Mouse (Mus musculus): ENCODE data around the gene Nhlh1. TPM values are rescaled to one million over a fixed set of nuclear protein-coding genes. Genes with fewer than 3 reads are reported as not detected.

The Nhlh1 gene
- polyA plus RNA-seq, 1 experiment from 2014 or later: not detected

Other genes with a start within 250 kb of the Nhlh1 start
- 0.23 and 0.44 TPM in 2 replicates for gene Cd84, start 217.9 kb downstream of the Nhlh1 start, polyA plus RNA-seq (2016; fragmentation: Nextera tagmentation; extraction: Ambion mirVana)
- not detected in 2 replicates for gene Gm10521, start 161.9 kb downstream of the Nhlh1 start, polyA plus RNA-seq (2016; fragmentation: Nextera tagmentation; extraction: Ambion mirVana)
- gene Slamf6, start 140.1 kb downstream of the Nhlh1 start, polyA plus RNA-seq (2016; fragmentation: Nextera tagmentation; extraction: Ambion mirVana): not detected in 2 replicates
- gene Vangl2, start 29.1 kb downstream of the Nhlh1 start, polyA plus RNA-seq (2016; fragmentation: Nextera tagmentation; extraction: Ambion mirVana): 28.3 and 29.9 TPM in 2 replicates
- 155 and 201 TPM in 2 replicates for gene Copa, start 25.0 kb upstream of the Nhlh1 start, polyA plus RNA-seq (2016; fragmentation: Nextera tagmentation; extraction: Ambion mirVana)
- 83.4 and 95.9 TPM in 2 replicates for gene Ncstn, start 25.2 kb upstream of the Nhlh1 start, polyA plus RNA-seq (2016; fragmentation: Nextera tagmentation; extraction: Ambion mirVana)
- gene Pex19, start 69.2 kb upstream of the Nhlh1 start, polyA plus RNA-seq (2016; fragmentation: Nextera tagmentation; extraction: Ambion mirVana): 195 and 206 TPM in 2 replicates
- 125 and 156 TPM in 2 replicates for gene Dcaf8, start 90.5 kb upstream of the Nhlh1 start, polyA plus RNA-seq (2016; fragmentation: Nextera tagmentation; extraction: Ambion mirVana)
- gene Pea15a, start 149.2 kb upstream of the Nhlh1 start, polyA plus RNA-seq (2016; fragmentation: Nextera tagmentation; extraction: Ambion mirVana): 68.0 and 88.4 TPM in 2 replicates
- 1.0 and 1.6 TPM in 2 replicates for gene Casq1, start 162.3 kb upstream of the Nhlh1 start, polyA plus RNA-seq (2016; fragmentation: Nextera tagmentation; extraction: Ambion mirVana)
- gene Atp1a4, start 200.8 kb upstream of the Nhlh1 start, polyA plus RNA-seq (2016; fragmentation: Nextera tagmentation; extraction: Ambion mirVana): not detected in 2 replicates
- 30.0 and 40.8 TPM in 2 replicates for gene Igsf8, start 204.1 kb upstream of the Nhlh1 start, polyA plus RNA-seq (2016; fragmentation: Nextera tagmentation; extraction: Ambion mirVana)
- gene Atp1a2, start 240.5 kb upstream of the Nhlh1 start, polyA plus RNA-seq (2016; fragmentation: Nextera tagmentation; extraction: Ambion mirVana): 0.62 and 3.2 TPM in 2 replicates

Measured in limb, embryonic 10.5 days (tissue).